Mouse (Mus musculus) forebrain, embryonic 13.5 days (tissue): ENCODE results near the gene Lix1. TPM values are rescaled to one million over a fixed set of nuclear protein-coding genes. Genes with fewer than 3 reads are reported as not detected.
A peak's percentile ranks its signal among the peaks of the same experiment; 100 is the strongest.
"Not testable (repeated sequence)": the region's sequence is repeated elsewhere in the genome, so short reads cannot be mapped to it uniquely, and the experiment has no call there.

Source experiments
- ATAC-seq: fragments of 200-750 bp; cut with Nextera tagmentation; 2 replicates; pipeline ENCODE4 v1.8.0; 2017
- H3K27ac ChIP-seq: fragments of 300-500 bp; sonication (generic); 2 replicates; pipeline ENCODE4 v1.5.1; 2015; ENCODE audit warnings: inconsistent platforms, mild to moderate bottlenecking, moderate library complexity
- H3K27me3 ChIP-seq: fragments of 300-500 bp; sonication (generic); 2 replicates; pipeline ENCODE4 v1.6.1; 2015; ENCODE audit warnings: mild to moderate bottlenecking, inconsistent platforms
- H3K36me3 ChIP-seq: fragments of 300-500 bp; sonication (generic); 2 replicates; pipeline ENCODE4 v1.6.1; 2015; ENCODE audit warnings: mild to moderate bottlenecking, inconsistent platforms; ENCODE audit not compliant: poor library complexity, severe bottlenecking
- H3K4me1 ChIP-seq: fragments of 300-500 bp; sonication (generic); 2 replicates; pipeline ENCODE4 v1.6.1; 2015; ENCODE audit warnings: inconsistent platforms
- H3K4me2 ChIP-seq: fragments of 300-500 bp; sonication (generic); 2 replicates; pipeline ENCODE4 v1.6.1; 2015; ENCODE audit warnings: inconsistent platforms, mild to moderate bottlenecking, moderate library complexity
- H3K4me3 ChIP-seq: fragments of 300-500 bp; sonication (generic); 2 replicates; pipeline ENCODE4 v1.5.1; 2015; ENCODE audit warnings: mild to moderate bottlenecking, inconsistent platforms
- H3K9ac ChIP-seq: fragments of 300-500 bp; sonication (generic); 2 replicates; pipeline ENCODE4 v1.6.1; 2015; ENCODE audit warnings: mild to moderate bottlenecking, inconsistent platforms
- H3K9me3 ChIP-seq: fragments of 300-500 bp; sonication (generic); replicated peaks from 2 replicates; pipeline ENCODE4 v1.6.1; 2016; ENCODE audit warnings: inconsistent platforms
- WGBS: fragments of 180-500 bp; shearing (Covaris S2); methylation state at CpG from one replicate; pipeline ENCODE4 v1.1.7; 2015; 5-methylcytosine and 5-hydroxymethylcytosine counted together
- polyA plus RNA-seq: library from polyadenylated mRNA; unstranded; fragments of >200 nt; fragmentation: Nextera tagmentation; extraction: Ambion mirVana; gene quantifications from 2 replicates; pipeline ENCODE4 v1.2.1, GENCODE M21; 2015

Gene Lix1
- polyA plus RNA-seq, 1 experiment from 2014 or later: 59.1 TPM

DNA sequence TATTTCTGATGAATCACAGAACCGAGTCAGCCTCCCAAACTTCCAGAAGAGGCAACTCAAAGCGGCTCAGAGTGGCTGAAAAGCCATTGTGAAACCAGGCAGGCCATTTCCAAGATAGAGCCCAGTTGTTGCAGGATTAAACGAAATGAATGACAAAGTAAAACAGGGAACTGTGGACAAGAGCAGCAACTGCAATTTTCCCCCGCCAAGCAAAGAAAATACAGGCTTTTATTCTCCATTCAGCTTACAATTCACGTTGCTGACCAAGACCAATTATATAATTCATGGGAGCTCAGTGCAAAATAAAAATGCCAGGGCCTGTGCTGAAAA is 46.9 kb downstream of the Lix1 start:
- Histone ChIP-seq H3K36me3 (peaks cover 14% of the 10 kb centered on the region; the same call in 1 of the 2 replicates), H3K9me3 (no peaks in the 10 kb centered on the region), H3K4me3 (peak overlapping the region; percentile 33), H3K27ac (peak overlapping the region; percentile 81), H3K27me3 (no peaks in the 10 kb centered on the region), H3K9ac (peak overlapping the region; percentile 65), H3K4me1 (peaks cover 23% of the 10 kb centered on the region), H3K4me2 (peak overlapping the region; percentile 58)
- 3% methylated on average over 5 of the region's 5 CpGs for WGBS
- ATAC-seq: peak; percentile 45; the same call in 1 of the 2 replicates

DNA sequence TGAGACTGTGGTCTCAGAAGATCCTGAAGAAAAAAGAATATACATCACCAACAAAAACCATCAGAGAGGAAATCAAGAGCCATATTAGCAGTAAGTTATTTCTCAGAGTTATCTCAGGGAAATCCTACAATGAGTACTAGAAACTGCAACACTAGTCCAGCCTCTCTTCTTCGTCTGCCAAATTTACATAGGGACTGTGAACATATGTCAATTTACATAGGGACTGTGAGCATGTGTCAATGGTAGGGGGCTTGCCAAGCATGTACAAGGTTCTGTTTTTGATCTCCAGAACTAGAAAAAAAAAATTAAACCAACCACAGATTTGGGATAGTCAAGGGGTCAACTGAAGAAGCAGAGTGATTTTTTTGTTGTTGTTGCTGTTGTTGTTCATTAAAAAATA is 48.6 kb downstream of the Lix1 start:
- peaks cover 23% of the 10 kb centered on the region for H3K4me1 ChIP-seq
- no peak overlapping the region for H3K9ac ChIP-seq
- no peaks in the 10 kb centered on the region for H3K9me3 ChIP-seq
- H3K27me3 ChIP-seq: no peaks in the 10 kb centered on the region
- WGBS: 70% methylated on average over 1 of the region's 1 CpGs
- no peak overlapping the region for H3K27ac ChIP-seq
- no peak overlapping the region for H3K4me2 ChIP-seq
- H3K4me3 ChIP-seq: no peak overlapping the region
- no peak for ATAC-seq
- peaks cover 13% of the 10 kb centered on the region; the same call in 1 of the 2 replicates for H3K36me3 ChIP-seq

DNA sequence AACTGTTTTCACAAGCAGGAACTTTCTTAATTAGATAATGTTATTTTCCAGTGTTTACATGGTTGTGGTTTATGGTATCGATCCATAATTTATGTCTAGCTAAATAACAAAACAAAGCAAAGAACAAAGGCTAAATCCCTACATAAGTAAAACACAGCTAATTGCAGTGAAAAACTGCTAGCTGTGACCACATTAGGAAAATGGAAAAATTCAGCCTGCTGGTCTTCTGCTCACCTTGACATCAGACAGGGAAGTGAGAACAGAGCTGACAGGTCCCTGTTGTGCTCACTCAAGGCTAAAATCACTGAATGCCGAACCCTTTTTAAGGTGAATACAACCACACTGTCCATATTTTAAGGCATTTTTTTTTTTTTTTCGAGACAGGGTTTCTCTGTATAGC is 50.1 kb downstream of the Lix1 start:
- Histone ChIP-seq H3K9ac (no peak overlapping the region), H3K36me3 (peaks cover 13% of the 10 kb centered on the region; the same call in 1 of the 2 replicates), H3K4me2 (no peak overlapping the region), H3K9me3 (no peaks in the 10 kb centered on the region), H3K4me3 (no peak overlapping the region), H3K27me3 (no peaks in the 10 kb centered on the region), H3K4me1 (peaks cover 23% of the 10 kb centered on the region), H3K27ac (no peak overlapping the region)
- 86% methylated on average over 3 of the region's 3 CpGs for WGBS
- no peak for ATAC-seq

DNA sequence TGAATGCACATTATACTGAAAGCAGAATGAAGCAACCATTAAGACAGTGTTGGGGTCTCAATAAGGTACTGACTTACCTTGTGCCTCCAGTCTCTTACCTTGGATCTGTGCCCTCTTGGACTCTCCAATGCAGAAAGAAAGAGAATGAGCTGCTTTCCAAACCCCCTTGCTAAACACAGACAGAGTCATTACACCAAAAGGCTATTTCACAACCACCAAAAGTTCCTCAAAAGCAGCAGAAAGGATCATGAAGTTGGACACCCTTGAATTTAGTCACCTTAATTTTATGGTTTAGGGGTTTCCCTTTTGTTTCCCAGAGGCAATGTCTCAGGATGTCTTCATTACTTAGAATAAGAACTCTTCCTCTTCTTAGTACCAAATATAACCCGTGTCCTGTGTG is 52.1 kb downstream of the Lix1 start:
- H3K9ac ChIP-seq: no peak overlapping the region
- H3K4me3 ChIP-seq: no peak overlapping the region
- no peak for ATAC-seq
- no peak overlapping the region for H3K27ac ChIP-seq
- H3K9me3 ChIP-seq: no peaks in the 10 kb centered on the region
- peaks cover 18% of the 10 kb centered on the region; the same call in 1 of the 2 replicates for H3K36me3 ChIP-seq
- peaks cover 10% of the 10 kb centered on the region for H3K4me1 ChIP-seq
- H3K4me2 ChIP-seq: no peak overlapping the region
- 100% methylated on average over 1 of the region's 1 CpGs for WGBS
- H3K27me3 ChIP-seq: no peaks in the 10 kb centered on the region

DNA sequence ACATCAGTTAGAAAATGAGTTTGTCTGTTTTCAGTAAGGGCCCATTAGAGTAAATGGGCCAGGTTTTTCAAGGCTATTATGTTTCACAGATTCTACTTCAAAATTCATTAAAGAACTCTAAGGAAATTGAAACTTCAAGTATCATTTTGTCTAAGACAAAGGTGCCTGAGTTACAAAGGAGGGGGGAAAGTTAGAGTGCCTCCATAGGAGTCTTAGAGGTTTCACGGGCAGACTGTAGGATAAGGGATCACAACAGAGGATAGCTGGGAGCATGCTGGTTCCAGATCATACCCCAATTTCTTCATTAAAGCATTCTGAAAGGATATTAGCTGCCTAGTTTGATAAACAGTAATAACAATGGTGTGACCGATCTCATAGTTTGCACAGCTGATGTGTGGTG is 83.3 kb downstream of the Lix1 start:
- H3K27ac ChIP-seq: no peak overlapping the region
- H3K4me2 ChIP-seq: no peak overlapping the region
- no peaks in the 10 kb centered on the region for H3K4me1 ChIP-seq
- 27% methylated on average over 2 of the region's 2 CpGs for whole genome bisulfite sequencing
- H3K27me3 ChIP-seq: no peaks in the 10 kb centered on the region
- no peaks in the 10 kb centered on the region for H3K9me3 ChIP-seq
- no peaks in the 10 kb centered on the region for H3K36me3 ChIP-seq
- no peak overlapping the region for H3K4me3 ChIP-seq
- ATAC-seq: no peak
- no peak overlapping the region for H3K9ac ChIP-seq

DNA sequence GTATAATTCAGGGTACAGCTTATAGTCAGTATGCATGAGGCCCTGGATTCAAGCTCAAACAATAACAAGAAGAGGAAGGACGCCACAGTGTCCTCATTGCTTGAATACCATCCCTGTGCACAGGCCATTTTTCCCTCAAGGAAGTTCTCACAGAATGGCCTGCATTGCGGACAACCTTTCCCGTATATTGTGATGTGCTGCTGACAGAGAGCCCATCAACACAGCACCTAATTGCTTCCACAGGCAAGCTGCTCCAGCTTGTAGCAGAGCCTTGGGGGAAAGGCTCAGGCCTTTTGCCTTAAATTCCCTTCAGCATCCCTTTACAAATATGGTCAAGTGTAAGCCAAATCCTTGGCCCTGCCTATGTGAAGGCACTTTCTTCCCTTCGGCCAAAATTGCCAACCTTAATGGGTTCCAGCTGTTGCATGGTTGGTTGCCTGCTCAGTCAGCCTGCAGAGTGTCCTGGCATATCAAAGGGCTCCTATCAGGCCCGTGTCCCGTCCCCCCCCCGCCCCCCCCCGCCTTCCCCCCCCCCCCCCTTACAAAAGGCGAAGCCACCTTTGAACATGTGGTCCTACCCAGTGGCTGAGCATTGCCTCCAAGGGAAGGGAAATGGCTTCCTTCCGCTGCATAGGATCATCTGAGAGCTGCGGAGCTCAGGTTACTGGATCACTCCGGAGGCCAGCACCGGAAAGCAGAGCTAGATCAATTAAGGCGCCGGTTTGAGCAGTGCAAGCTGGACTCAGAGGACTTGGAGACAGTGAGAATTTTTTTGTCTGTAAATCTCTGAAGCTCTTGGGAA is 88.5 kb downstream of the Lix1 start:
- no peak for ATAC-seq
- no peak overlapping the region for H3K4me3 ChIP-seq
- H3K9me3 ChIP-seq: no peaks in the 10 kb centered on the region
- no peak overlapping the region for H3K9ac ChIP-seq
- 79% methylated on average over 11 of the region's 15 CpGs for WGBS
- H3K4me1 ChIP-seq: no peaks in the 10 kb centered on the region
- H3K4me2 ChIP-seq: no peak overlapping the region
- H3K27me3 ChIP-seq: no peaks in the 10 kb centered on the region
- no peak overlapping the region for H3K27ac ChIP-seq
- no peaks in the 10 kb centered on the region for H3K36me3 ChIP-seq

DNA sequence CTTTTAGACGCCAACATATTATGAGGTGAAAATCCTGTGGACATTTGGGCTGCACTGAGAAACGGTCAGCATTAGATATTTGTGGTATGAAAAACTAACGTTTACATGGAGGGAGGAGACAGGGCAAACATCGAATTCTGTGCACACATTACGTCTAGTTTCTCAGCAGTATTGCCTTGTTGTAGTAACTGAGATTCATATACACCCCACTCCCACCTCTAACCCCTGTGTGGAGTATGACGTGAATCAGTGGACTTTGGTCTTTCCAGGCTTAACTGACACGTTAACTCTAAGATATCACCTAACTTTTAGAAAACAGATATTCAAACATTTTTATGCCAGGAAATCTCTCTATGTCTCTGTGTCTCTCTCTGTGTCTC is 89.1 kb downstream of the Lix1 start:
- ATAC-seq: no peak
- Histone ChIP-seq H3K4me1 (no peaks in the 10 kb centered on the region), H3K27ac (no peak overlapping the region), H3K9ac (no peak overlapping the region), H3K9me3 (no peaks in the 10 kb centered on the region), H3K4me3 (no peak overlapping the region), H3K27me3 (no peaks in the 10 kb centered on the region), H3K4me2 (no peak overlapping the region), H3K36me3 (no peaks in the 10 kb centered on the region)
- WGBS: 88% methylated on average over 7 of the region's 7 CpGs

DNA sequence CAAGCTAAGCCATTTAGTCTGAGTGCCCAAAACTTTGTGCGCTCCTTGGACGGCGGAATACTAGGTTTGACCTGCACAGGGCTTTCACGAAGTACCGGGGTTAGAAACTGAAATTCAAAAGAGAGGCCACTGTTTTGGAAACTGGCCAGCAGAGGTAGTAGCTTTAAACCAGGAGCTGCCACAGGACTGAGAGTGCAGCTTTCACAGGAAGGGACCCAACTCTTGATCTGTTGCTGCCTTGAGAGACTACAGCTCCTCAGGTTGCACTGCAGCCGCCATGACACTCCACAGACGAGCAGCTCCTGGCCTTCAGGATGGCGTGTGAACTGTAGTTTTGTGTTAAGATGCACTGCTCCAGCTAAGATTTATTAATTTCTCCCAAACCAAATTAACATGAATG is 89.6 kb downstream of the Lix1 start:
- H3K9ac ChIP-seq: no peak overlapping the region
- ATAC-seq: no peak

DNA sequence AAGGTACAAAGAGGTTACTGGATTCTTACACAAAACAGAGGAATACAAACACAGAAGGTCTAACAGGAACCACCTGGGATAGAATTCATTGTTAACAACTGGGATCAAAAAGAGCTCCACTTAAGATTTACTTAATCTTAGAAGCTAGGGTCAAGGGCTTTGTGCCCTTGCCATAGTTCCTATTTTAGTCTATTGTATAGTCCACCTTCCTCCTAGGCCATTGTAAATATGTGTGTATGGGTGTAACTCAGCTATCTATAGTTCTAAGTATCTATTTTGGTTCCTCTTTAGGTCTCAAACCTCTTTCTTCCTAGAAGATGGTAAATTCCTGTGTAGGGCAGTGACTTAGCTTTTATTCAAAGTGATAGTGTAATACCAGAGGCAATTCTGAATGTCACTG is 93.8 kb downstream of the Lix1 start:
- not testable (repeated sequence) for H3K36me3 ChIP-seq, H3K9ac ChIP-seq, ATAC-seq

More for the DNA sequence above, 89.6 kb downstream of the Lix1 start:
- H3K36me3 ChIP-seq: no peaks in the 10 kb centered on the region
- H3K4me2 ChIP-seq: no peak overlapping the region
- 90% methylated on average over 8 of the region's 8 CpGs for WGBS
- no peak overlapping the region for H3K4me3 ChIP-seq
- H3K4me1 ChIP-seq: no peaks in the 10 kb centered on the region
- no peak overlapping the region for H3K27ac ChIP-seq
- H3K9me3 ChIP-seq: no peaks in the 10 kb centered on the region
- H3K27me3 ChIP-seq: no peaks in the 10 kb centered on the region

DNA sequence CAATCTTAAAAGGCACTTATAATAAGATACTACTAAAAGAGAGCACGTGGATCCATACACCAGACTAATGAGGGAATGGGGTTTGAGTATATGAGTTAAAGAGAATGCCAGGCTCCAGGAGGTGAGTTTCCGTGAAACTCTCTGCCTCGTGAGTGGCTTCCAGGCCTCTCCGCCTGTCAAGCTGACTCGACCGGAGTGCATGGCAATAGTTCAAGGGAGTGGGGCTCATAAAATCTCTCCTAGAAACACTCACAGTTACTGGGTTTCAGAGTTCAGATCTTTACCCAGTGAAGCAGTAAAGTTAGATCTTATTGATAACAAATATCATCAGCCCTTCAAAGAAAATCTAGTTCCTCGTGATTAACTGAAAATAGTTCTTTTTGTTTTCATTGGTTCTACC is 94.3 kb downstream of the Lix1 start:
- no peak for ATAC-seq
- H3K9me3 ChIP-seq: no peaks in the 10 kb centered on the region
- no peaks in the 10 kb centered on the region for H3K27me3 ChIP-seq
- H3K4me2 ChIP-seq: no peak overlapping the region
- no peak overlapping the region for H3K27ac ChIP-seq
- H3K9ac ChIP-seq: no peak overlapping the region
- 90% methylated on average over 7 of the region's 7 CpGs for WGBS
- no peaks in the 10 kb centered on the region for H3K4me1 ChIP-seq
- H3K4me3 ChIP-seq: no peak overlapping the region
- H3K36me3 ChIP-seq: no peaks in the 10 kb centered on the region

More for the DNA sequence above, 93.8 kb downstream of the Lix1 start:
- H3K27me3 ChIP-seq, H3K4me3 ChIP-seq, H3K4me1 ChIP-seq, H3K9me3 ChIP-seq, H3K4me2 ChIP-seq, H3K27ac ChIP-seq: not testable (repeated sequence)

DNA sequence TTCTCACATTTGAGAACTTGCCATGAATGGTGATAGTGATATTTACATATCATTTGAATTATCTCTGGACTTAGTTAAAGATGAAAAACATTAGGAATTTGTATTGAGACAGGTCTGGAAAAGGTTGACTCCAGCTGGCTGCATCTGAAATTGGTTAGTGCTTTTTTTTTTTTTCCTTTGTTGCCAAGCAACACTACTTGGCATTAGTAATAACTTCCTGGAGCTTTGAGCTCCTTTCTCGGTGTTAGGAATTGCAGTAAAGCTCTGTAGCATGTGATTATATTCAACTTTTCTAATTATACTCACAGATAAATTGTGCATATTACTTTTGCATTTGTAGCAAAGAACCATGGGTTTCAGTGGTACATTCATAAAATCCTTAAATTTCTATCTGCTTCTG is 96.4 kb downstream of the Lix1 start:
- no peaks in the 10 kb centered on the region for H3K9me3 ChIP-seq
- ATAC-seq: no peak
- no peak overlapping the region for H3K4me3 ChIP-seq
- 38% methylated on average over 1 of the region's 1 CpGs for WGBS
- H3K4me1 ChIP-seq: no peaks in the 10 kb centered on the region
- H3K9ac ChIP-seq: no peak overlapping the region
- H3K27me3 ChIP-seq: no peaks in the 10 kb centered on the region
- no peak overlapping the region for H3K27ac ChIP-seq
- H3K4me2 ChIP-seq: no peak overlapping the region
- H3K36me3 ChIP-seq: no peaks in the 10 kb centered on the region

DNA sequence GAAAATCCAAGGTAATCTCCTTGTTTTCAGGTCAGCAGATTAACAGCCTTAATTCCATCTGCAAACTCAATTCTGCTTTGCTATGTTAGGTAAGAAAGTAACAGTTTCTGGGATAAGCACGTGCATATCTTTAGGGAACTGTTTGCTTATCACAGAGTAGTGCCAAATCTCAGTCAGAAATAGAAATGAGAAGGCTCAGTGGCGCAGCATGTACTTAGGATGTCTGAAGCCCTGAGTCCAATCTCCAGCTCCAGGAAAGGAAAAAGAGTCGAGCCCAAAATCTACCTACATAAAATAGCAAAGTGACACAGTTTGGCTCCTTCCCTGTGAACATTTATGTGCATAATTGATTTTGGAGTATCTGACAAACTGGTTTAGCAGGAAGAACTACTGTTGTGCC is 96.8 kb downstream of the Lix1 start:
- no peak overlapping the region for H3K27ac ChIP-seq
- WGBS: 78% methylated on average over 3 of the region's 3 CpGs
- H3K36me3 ChIP-seq: no peaks in the 10 kb centered on the region
- no peak overlapping the region for H3K4me2 ChIP-seq
- no peak for ATAC-seq
- H3K9me3 ChIP-seq: no peaks in the 10 kb centered on the region
- H3K9ac ChIP-seq: no peak overlapping the region
- no peaks in the 10 kb centered on the region for H3K27me3 ChIP-seq
- no peaks in the 10 kb centered on the region for H3K4me1 ChIP-seq
- H3K4me3 ChIP-seq: no peak overlapping the region

DNA sequence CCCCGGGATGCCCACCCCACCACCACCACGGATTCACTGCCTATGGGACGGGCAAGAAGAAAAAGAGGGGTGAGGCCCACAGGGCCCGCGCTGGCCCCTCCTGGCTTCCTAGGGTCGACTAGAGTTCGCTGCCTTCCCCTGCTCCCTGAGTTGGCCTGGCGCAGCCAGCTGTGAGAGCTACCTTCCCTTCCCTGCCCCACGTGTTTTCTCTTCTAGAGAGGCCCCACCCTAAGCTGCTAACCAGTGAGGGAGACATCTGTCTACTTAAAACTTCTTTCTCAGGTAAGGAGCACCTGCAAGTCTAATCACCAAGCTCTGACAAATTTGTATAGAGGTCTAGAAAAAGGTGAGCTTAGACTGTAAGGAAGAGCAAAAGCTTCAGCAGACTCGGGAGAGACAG is 104.2 kb downstream of the Lix1 start:
- Histone ChIP-seq H3K27me3 (no peaks in the 10 kb centered on the region), H3K9me3 (no peaks in the 10 kb centered on the region)

More for the DNA sequence above, 104.2 kb downstream of the Lix1 start:
- no peak overlapping the region for H3K9ac ChIP-seq
- whole genome bisulfite sequencing: 95% methylated on average over 10 of the region's 10 CpGs
- no peak overlapping the region for H3K27ac ChIP-seq
- no peak overlapping the region for H3K4me2 ChIP-seq
- no peak for ATAC-seq
- H3K4me3 ChIP-seq: no peak overlapping the region
- H3K36me3 ChIP-seq: no peaks in the 10 kb centered on the region
- H3K4me1 ChIP-seq: no peaks in the 10 kb centered on the region
